Mouse (Mus musculus): ENCODE measurements at regions not wholly inside any gene's neighbourhood (a gene's known extent, or its start where the extent isn't known, plus 50 kb on each side); places are given as distances from the start of the nearest gene placed in this dataset.

GRCm38 (mm10) chr2:159930744-159931143, 403.2 kb downstream of the Gm826 start:
- TF ChIP-seq POLR2A (IDR thresholded peaks at IDR 0.05; ENCODE audit: borderline replicate concordance, control insufficient read depth, low read depth, low read length) (no peak), CTCF (IDR thresholded peaks at IDR 0.05; ENCODE audit: control insufficient read depth, insufficient read depth, low read length) (no peak)
